Comparison of ENCODE assay signal across 8 mouse cellular contexts in the genomic region with DNA sequence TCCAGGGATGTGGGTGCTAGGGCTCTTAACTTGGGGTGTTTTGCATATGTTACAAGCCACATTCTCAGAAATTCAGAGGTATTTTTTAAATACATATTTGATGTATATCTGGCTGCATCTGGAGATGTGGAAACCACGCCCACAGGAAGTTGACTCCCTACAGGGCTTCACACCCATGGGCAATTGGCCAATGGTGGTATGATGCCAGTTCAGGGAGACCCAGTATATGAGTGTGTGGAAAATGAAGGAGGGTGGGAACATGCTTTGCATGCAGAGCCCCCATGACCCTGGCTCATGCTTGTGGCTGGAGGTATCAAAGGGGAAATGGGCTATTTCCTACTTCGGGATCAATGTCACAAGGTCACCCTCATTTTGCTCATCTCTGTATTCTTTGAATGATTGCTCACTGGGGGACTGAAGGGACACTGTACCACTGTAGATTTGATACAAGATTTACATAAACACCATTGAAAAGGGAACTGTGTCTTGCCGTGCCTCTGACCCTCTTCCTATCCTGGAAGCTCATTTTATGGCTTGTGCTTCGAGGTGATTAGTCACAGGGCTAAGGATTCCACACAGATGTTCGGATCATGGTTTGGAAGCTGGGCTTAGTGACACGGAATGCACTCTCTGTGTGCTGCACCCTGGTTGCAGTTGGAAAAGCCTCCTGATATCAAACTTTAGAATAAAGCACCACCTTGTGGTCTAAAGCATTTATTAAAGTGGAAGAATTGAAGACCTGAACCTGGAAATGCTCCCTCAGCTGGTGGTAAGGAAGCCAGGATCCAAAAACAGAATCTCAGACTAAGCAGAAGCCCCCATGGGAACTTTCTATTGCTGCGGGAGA. TPM values are rescaled to one million over a fixed set of nuclear protein-coding genes. Genes with fewer than 3 reads are reported as not detected.
A peak's percentile ranks its signal among the peaks of the same experiment; 100 is the strongest.
DNase-seq lines count a peak whose midpoint lies in the region; ATAC-seq and TF ChIP-seq lines count a peak whose summit lies in the region.

No protein-coding gene starts in this region.

- peak; percentile 58 for ATAC-seq in cerebellum, adult (ENCODE audit: insufficient number of reproducible peaks, low FRiP score, low TSS enrichment)
- ATAC-seq in megakaryocyte-erythroid progenitor cell, adult 5-6 weeks (replicated peaks; ENCODE audit: low FRiP score, low TSS enrichment, poor library complexity, severe bottlenecking): peak; percentile 87
- peak; percentile 66; the same call in 1 of the 2 replicates for ATAC-seq in stomach, postnatal 0 days (ENCODE audit: low FRiP score, low TSS enrichment)

- no peaks in the 10 kb centered on the region for H3K4me1 ChIP-seq in cortical plate, adult 2 months (ENCODE audit: control insufficient read depth, insufficient read depth, low read length)
- H3K4me1 ChIP-seq in stomach, postnatal 0 days (replicated peaks; ENCODE audit: control insufficient read depth, insufficient read depth): no peaks in the 10 kb centered on the region

- H3K27me3 ChIP-seq in stomach, postnatal 0 days (ENCODE audit: control insufficient read depth, insufficient read depth, low read length): no peaks in the 10 kb centered on the region

- no peak overlapping the region for H3K27ac ChIP-seq in cortical plate, adult 2 months (ENCODE audit: insufficient read depth, low read length)
- no peak overlapping the region for H3K27ac ChIP-seq in stomach, postnatal 0 days (replicated peaks)

- TF ChIP-seq CTCF in cortical plate, adult 2 months (IDR thresholded peaks at IDR 0.05; ENCODE audit: extremely low read depth, insufficient read depth, low read length): peak; percentile 56
- TF ChIP-seq CTCF in stomach, postnatal 0 days (IDR thresholded peaks at IDR 0.05; ENCODE audit: low read depth): peak; percentile 90

- no peak overlapping the region for H3K9ac ChIP-seq in stomach, postnatal 0 days (ENCODE audit: low read length)

- no peak overlapping the region for H3K4me3 ChIP-seq in cortical plate, adult 2 months (ENCODE audit: insufficient read depth, low read length)
- no peak overlapping the region for H3K4me3 ChIP-seq in stomach, postnatal 0 days (ENCODE audit: low read depth, low read length)

- 46% methylated on average over 7 of the region's 7 CpGs for WGBS in stomach, postnatal 0 days

- 0 out of 2 replicates have a peak overlapping the region, but pooled peaks have one; percentile 8 for H3K4me2 ChIP-seq in stomach, postnatal 0 days (replicated peaks; ENCODE audit: low read depth)

- DNase-seq in cerebellum, adult 11-12 months: no peak
- DNase-seq in CD4-positive helper T cell, adult 2 months (ENCODE audit: low read depth, low spot score): peak; percentile 69
- peak; percentile 18 to 35 for DNase-seq in heart, postnatal 36 days
- peak; percentile 63 for DNase-seq in layer of hippocampus, adult 9-10 months (ENCODE audit: low spot score)
- peak; percentile 19 for DNase-seq in stomach, postnatal 0 days (ENCODE audit: low spot score)

- intact Hi-C loops in heart, postnatal 36 days (cut with DNase I): loop anchor here (1.0 to 5.0 kb wide), 7 partner anchors 56 to 602 kb away; a partner anchor contains a TSS

- H3K9me3 ChIP-seq in stomach, postnatal 0 days (ENCODE audit: control insufficient read depth, low read length): no peaks in the 10 kb centered on the region

- no peaks in the 10 kb centered on the region for H3K36me3 ChIP-seq in stomach, postnatal 0 days (ENCODE audit: control insufficient read depth, insufficient read depth, low read length)

- no peak for TF ChIP-seq EP300 in stomach, postnatal 0 days (optimal IDR thresholded peaks at IDR 0.05)

- no peak for TF ChIP-seq POLR2A in cortical plate, adult 2 months (IDR thresholded peaks at IDR 0.05; ENCODE audit: extremely low read depth, insufficient read depth, low read length)

RNA-seq across cellular contexts. Expression of a gene that starts 56.8 kb away (rescaled TPM):
- polyA plus RNA-seq in cortical plate, adult 2 months (2012; rRNA removed): 4.2 and 4.7 TPM in 2 replicates
- 1 to 10 TPM; 5.3 TPM for total RNA-seq in heart, postnatal 36 days (2021)
- total RNA-seq in megakaryocyte-erythroid progenitor cell, adult 5-6 weeks (2014; fragmentation: Nextera tagmentation): not detected in 2 replicates
- total RNA-seq in megakaryocyte-erythroid progenitor cell, adult 5-6 weeks (2017): 0.56 TPM in 1 of 2 replicates, not detected in the other
- polyA plus RNA-seq in stomach, postnatal 0 days (2015; fragmentation: Nextera tagmentation; extraction: Ambion mirVana): 14.3 and 14.9 TPM in 2 replicates

Comparison
In these comparisons a context has a peak if more than half of its experiments do, and no peak if none do; other contexts are left out.
1. RNA of a gene that starts 56.8 kb away (total RNA-seq): 5.3 TPM in heart, postnatal 36 days; 0.56 TPM in megakaryocyte-erythroid progenitor cell, adult 5-6 weeks; every median in the first group is over 4 times any median in the second.
2. Peak in every context shown above with its lines, with median percentiles within 50 percentile points of each other: ATAC-seq.